Mouse (Mus musculus) 3134 (cell line): ENCODE data around the gene Asb5.
"Not testable (repeated sequence)": the region's sequence is repeated elsewhere in the genome, so short reads cannot be mapped to it uniquely, and the experiment has no call there.

ENCODE experiments used
- DNase-seq: peaks from one replicate; pipeline ENCODE4 v3.0.0-alpha.2; 2011; ENCODE audit warnings: low spot score; ENCODE audit not compliant: insufficient read length; ENCODE audit errors: extremely low read depth

Asb5 gene

GRCm38 (mm10) chr8:54616710-54617109 lies 87.3 kb downstream of the Asb5 start:
- DNase-seq, result not testable (repeated sequence)
